Mouse (Mus musculus) intestine, embryonic 16.5 days (tissue): ENCODE measurements at regions not wholly inside any gene's neighbourhood (a gene's known extent, or its start where the extent isn't known, plus 50 kb on each side); places are given as distances from the start of the nearest gene placed in this dataset.

Source experiments
- ATAC-seq: fragments of 200-750 bp; cut with Nextera tagmentation; 2 replicates; pipeline ENCODE4 v1.8.0; 2017; ENCODE audit warnings: moderate TSS enrichment, moderate library complexity
- H3K27ac ChIP-seq: fragments of 300-500 bp; sonication (generic); 2 replicates; pipeline ENCODE4 v1.5.1; 2014; ENCODE audit warnings: mild to moderate bottlenecking, low read length
- H3K27me3 ChIP-seq: fragments of 300-500 bp; sonication (generic); replicated peaks from 2 replicates; pipeline ENCODE4 v1.6.1; 2014; ENCODE audit warnings: low read length, control low read depth, mixed read lengths; ENCODE audit not compliant: control insufficient read depth, insufficient read depth
- H3K36me3 ChIP-seq: fragments of 300-500 bp; sonication (generic); 2 replicates; pipeline ENCODE4 v1.6.1; 2014; ENCODE audit warnings: low read length, control low read depth; ENCODE audit not compliant: control insufficient read depth, insufficient read depth
- H3K4me1 ChIP-seq: fragments of 300-500 bp; sonication (generic); 2 replicates; pipeline ENCODE4 v1.6.1; 2014; ENCODE audit warnings: low read length, control low read depth, mixed read lengths; ENCODE audit not compliant: control insufficient read depth, insufficient read depth
- H3K4me2 ChIP-seq: fragments of 300-500 bp; sonication (generic); 2 replicates; pipeline ENCODE4 v1.6.1; 2014; ENCODE audit warnings: low read depth, low read length, control low read depth
- H3K4me3 ChIP-seq: fragments of 300-500 bp; sonication (generic); 2 replicates; pipeline ENCODE4 v1.5.1; 2014; ENCODE audit warnings: mild to moderate bottlenecking, low read length
- H3K9ac ChIP-seq: fragments of 300-500 bp; sonication (generic); 2 replicates; pipeline ENCODE4 v1.6.1; 2014; ENCODE audit warnings: low read depth, low read length
- H3K9me3 ChIP-seq: fragments of 300-500 bp; sonication (generic); 2 replicates; pipeline ENCODE4 v1.6.1; 2016; ENCODE audit warnings: low read length, control low read depth; ENCODE audit not compliant: control insufficient read depth
- WGBS: fragments of 180-500 bp; shearing (Covaris S2); extraction: QIAGEN DNeasy Blood & Tissue Kit; methylation state at CpG from one replicate; pipeline ENCODE4 v1.1.7; 2014; 5-methylcytosine and 5-hydroxymethylcytosine counted together

DNA sequence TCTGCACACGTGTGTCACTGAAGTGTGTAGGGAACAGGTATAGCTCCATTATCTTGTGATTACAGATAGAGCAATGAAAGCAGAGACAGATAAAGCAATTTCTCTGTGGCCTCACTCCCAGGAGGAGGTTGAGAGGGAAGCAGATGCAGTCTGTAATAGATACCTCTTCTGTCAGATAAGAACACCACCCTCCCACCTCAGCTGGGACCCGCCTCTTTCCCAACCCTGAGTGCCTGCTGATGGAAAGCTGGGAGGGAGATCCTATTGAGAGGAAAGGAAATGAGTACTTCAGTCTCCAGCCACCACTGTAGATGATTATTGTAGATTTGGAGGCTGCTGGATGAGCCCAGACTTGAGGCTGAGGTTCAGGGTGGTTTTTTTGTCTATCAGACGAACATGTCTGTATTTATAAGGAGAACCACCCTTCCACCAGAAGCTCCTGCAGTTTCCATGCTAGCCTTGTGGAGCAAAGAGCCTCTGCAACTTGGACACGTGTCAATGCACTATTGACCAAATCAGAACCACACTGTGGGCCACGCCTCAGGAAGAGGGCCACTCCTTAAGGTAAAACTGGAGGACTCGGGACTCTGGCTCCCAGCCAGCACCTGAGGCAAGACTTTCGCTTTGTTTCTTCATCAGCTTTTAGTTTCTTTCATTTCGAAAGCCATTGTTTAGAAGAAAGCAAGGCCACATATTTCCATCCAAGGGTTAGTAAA is 55.3 kb upstream of the Plekha5 start:
- peak overlapping the region; percentile 14; the same call in 1 of the 2 replicates for H3K27ac ChIP-seq
- H3K9ac ChIP-seq: no peak overlapping the region
- H3K4me3 ChIP-seq: no peak overlapping the region
- H3K27me3 ChIP-seq: no peaks in the 10 kb centered on the region
- H3K4me1 ChIP-seq: peaks cover 4% of the 10 kb centered on the region; the same call in 1 of the 2 replicates
- WGBS: 51% methylated on average over 8 of the region's 8 CpGs
- peak; percentile 96 for ATAC-seq
- H3K4me2 ChIP-seq: no peak overlapping the region
- H3K36me3 ChIP-seq: no peaks in the 10 kb centered on the region
- H3K9me3 ChIP-seq: no peaks in the 10 kb centered on the region

- Histone ChIP-seq H3K27ac (no peak overlapping the region), H3K9ac (no peak overlapping the region), H3K4me2 (no peak overlapping the region), H3K4me1 (peaks cover 4% of the 10 kb centered on the region; the same call in 1 of the 2 replicates), H3K4me3 (no peak overlapping the region), H3K27me3 (no peaks in the 10 kb centered on the region), H3K36me3 (no peaks in the 10 kb centered on the region), H3K9me3 (no peaks in the 10 kb centered on the region)
- WGBS: 85% methylated on average over 6 of the region's 6 CpGs
- ATAC-seq: peak; percentile 27
These were observed 56.6 kb upstream of the Plekha5 start for GRCm38 (mm10) chr6:140367303-140367702.

- ATAC-seq: no peak
- Histone ChIP-seq H3K4me3 (no peak overlapping the region), H3K9ac (no peak overlapping the region), H3K9me3 (no peaks in the 10 kb centered on the region), H3K36me3 (no peaks in the 10 kb centered on the region), H3K4me1 (peaks cover 4% of the 10 kb centered on the region; the same call in 1 of the 2 replicates), H3K27me3 (no peaks in the 10 kb centered on the region), H3K27ac (no peak overlapping the region), H3K4me2 (no peak overlapping the region)
- 45% methylated on average over 3 of the region's 3 CpGs for WGBS
These were observed 57.1 kb upstream of the Plekha5 start for GRCm38 (mm10) chr6:140366791-140367190.

DNA sequence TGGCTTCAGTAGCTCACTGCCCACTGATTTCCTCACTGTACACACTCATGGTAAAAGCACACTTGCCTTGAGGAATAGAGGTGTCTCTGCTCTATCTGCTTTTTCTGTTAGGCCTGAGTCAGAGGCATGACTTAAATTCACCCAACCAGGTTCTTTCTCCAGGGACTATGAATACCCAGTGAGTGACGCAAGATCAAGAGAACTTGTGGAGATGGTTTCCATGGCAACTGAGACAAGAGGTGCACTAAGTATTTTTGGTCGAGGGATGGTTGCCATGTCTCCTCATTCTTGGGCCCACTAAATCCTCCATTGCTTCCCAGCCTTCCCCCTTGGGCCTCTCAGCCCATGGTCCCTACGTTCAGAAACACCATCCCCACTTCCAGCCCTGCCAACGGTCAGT is 62.9 kb upstream of the Plekha5 start:
- Histone ChIP-seq H3K36me3 (no peaks in the 10 kb centered on the region), H3K27ac (no peak overlapping the region), H3K4me2 (no peak overlapping the region), H3K9ac (no peak overlapping the region), H3K4me1 (no peaks in the 10 kb centered on the region), H3K27me3 (no peaks in the 10 kb centered on the region), H3K4me3 (no peak overlapping the region), H3K9me3 (no peaks in the 10 kb centered on the region)
- ATAC-seq: no peak
- 79% methylated on average over 4 of the region's 4 CpGs for WGBS

DNA sequence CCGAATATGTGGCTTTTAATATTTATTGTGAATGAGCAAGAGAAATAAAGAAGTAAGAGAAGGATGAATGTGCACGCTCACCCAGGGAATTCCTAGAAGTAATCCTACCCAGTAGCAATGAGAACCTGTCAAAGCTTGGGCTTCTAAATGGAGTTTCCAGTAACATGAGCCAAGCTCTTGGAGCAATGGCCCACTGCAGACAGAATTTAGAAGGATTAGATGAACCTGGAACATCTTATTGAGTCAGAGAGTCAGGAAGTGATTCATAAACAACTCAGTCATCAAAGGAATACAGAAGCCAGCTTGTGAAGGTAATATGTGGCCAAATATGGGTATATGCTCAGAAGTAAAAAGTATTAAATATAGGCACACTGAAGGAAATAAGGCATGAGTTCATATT is 66.0 kb upstream of the Plekha5 start:
- no peak overlapping the region for H3K27ac ChIP-seq
- H3K9me3 ChIP-seq: no peaks in the 10 kb centered on the region
- no peaks in the 10 kb centered on the region for H3K36me3 ChIP-seq
- no peaks in the 10 kb centered on the region for H3K27me3 ChIP-seq
- no peak overlapping the region for H3K9ac ChIP-seq
- H3K4me2 ChIP-seq: no peak overlapping the region
- WGBS: 84% methylated on average over 2 of the region's 2 CpGs
- H3K4me3 ChIP-seq: no peak overlapping the region
- no peaks in the 10 kb centered on the region for H3K4me1 ChIP-seq
- no peak for ATAC-seq

DNA sequence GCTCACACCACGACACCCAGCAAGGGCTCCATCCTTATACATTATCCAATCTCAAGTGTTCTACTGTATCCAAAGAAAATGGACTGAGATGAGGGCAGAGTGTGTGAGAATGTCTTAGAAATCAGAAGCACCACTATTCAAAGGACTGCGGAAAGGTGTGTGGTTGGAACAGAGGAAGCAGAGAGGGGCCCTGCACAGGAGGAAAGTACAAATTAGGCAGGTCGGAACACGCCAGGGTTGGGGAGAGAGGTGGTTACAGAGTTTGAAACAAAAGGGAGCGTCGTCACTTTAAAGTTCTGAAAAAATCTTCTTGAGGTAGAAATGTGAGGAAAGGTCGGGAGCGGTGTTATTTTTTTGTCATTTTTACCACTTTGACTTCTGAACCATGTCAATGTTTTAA is 66.6 kb upstream of the Plekha5 start:
- Histone ChIP-seq H3K4me3 (no peak overlapping the region), H3K4me1 (no peaks in the 10 kb centered on the region), H3K36me3 (no peaks in the 10 kb centered on the region), H3K27me3 (no peaks in the 10 kb centered on the region), H3K27ac (no peak overlapping the region), H3K9ac (no peak overlapping the region), H3K4me2 (no peak overlapping the region), H3K9me3 (no peaks in the 10 kb centered on the region)
- 80% methylated on average over 8 of the region's 8 CpGs for WGBS
- no peak for ATAC-seq

GRCm38 (mm10) chr6:140354082-140354481 is 69.8 kb upstream of the Plekha5 start:
- WGBS: 44% methylated on average over 6 of the region's 6 CpGs
- Histone ChIP-seq H3K36me3 (no peaks in the 10 kb centered on the region), H3K4me1 (no peaks in the 10 kb centered on the region), H3K27me3 (no peaks in the 10 kb centered on the region), H3K9ac (no peak overlapping the region), H3K27ac (no peak overlapping the region), H3K4me2 (no peak overlapping the region), H3K9me3 (no peaks in the 10 kb centered on the region), H3K4me3 (no peak overlapping the region)
- no peak for ATAC-seq

DNA sequence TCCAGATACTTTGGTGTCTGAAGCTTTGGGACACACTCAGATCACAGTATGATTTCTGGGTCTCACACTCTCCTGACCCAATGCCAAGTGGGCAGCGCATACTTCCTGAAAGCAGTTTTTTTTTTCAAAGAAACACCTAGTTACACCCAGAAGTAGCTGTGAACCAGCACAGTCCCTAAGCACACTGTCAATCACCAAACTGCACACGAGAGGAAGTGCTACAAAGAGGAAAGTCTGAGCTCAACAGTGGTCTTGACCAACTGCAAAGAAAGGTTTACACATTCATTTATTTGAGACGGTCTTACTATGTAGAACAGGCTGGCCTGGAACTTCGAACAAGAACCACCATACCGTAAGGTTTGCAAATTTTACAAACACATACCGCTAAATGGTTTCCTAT is 70.2 kb upstream of the Plekha5 start:
- Histone ChIP-seq H3K4me3 (no peak overlapping the region), H3K27ac (no peak overlapping the region), H3K9me3 (no peaks in the 10 kb centered on the region), H3K9ac (no peak overlapping the region), H3K27me3 (no peaks in the 10 kb centered on the region), H3K4me1 (no peaks in the 10 kb centered on the region), H3K4me2 (no peak overlapping the region), H3K36me3 (no peaks in the 10 kb centered on the region)
- no peak for ATAC-seq
- whole genome bisulfite sequencing: 60% methylated on average over 6 of the region's 6 CpGs

DNA sequence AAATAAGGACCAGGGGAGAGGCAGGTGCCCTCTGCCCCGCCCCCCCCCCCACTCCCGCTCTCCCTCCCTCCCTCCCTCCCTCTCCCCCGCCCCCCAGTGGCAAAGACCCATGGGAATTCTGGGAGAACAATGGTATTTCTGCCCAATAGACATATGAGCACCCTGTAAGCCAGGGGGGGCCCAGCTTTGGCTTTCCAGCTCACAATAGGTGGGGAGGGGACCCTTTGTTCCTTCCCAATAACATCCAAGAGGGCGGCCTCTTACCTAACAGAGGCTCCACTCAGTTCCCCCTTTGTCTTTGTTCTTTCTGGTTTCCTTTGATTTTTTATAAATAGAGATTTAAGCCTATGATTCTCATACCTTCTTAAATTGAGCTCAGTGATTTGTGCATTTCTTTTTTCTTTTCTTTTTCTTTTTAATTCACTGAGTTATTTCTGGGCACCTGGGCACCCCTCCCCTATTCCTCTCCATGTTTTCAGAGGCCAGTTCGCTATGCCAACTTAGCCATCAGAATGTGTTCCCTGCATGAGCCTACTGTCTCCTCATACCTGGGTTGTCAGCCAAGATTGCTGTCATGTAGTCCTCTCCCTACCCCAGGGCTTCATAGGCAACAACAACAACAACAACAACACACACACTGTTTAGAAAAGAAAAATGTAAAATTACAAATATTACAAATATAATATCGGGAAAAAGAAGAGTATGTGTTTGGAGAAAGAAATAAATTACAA is 72.3 kb upstream of the Plekha5 start:
- no peak overlapping the region for H3K4me2 ChIP-seq
- WGBS: 81% methylated on average over 4 of the region's 6 CpGs
- no peak overlapping the region for H3K4me3 ChIP-seq
- no peaks in the 10 kb centered on the region for H3K4me1 ChIP-seq
- H3K36me3 ChIP-seq: no peaks in the 10 kb centered on the region
- ATAC-seq: no peak
- no peak overlapping the region for H3K9ac ChIP-seq
- no peak overlapping the region for H3K27ac ChIP-seq
- H3K27me3 ChIP-seq: no peaks in the 10 kb centered on the region
- no peaks in the 10 kb centered on the region for H3K9me3 ChIP-seq
